Mouse (Mus musculus): ENCODE results near the gene Abhd14b. TPM values are rescaled to one million over a fixed set of nuclear protein-coding genes. Genes with fewer than 3 reads are reported as not detected.

Gene Abhd14b
- total RNA-seq, 2 experiments from 2014 or later = 13.9 to 17.0 TPM

GRCm38 (mm10) chr9:106501846-106502245 is 54.6 kb downstream of the Abhd14b start:
- no peak for DNase-seq (ENCODE audit: low spot score in 2 of 2)
- no peak overlapping the region for H3K27ac ChIP-seq
- no peak overlapping the region for H3K4me3 ChIP-seq
- no peak for TF ChIP-seq CTCF (conservative IDR thresholded peaks at IDR 0.05)

Other genes starting within 250 kb of the Abhd14b start
- gene Ppm1m, start 247.7 kb upstream of the Abhd14b start, total RNA-seq (2021) = 10 to 100 TPM; 19.4 to 21.8 TPM
- 10 to 100 TPM; 52.4 to 58.9 TPM for gene Twf2, start 244.4 kb upstream of the Abhd14b start, total RNA-seq (2021)
- gene Tlr9, start 224.9 kb upstream of the Abhd14b start, total RNA-seq (2021) = 1 to 10 TPM; 1.4 to 1.5 TPM
- gene Alas1, start 198.8 kb upstream of the Abhd14b start, total RNA-seq (2021) = 100 to 1,000 TPM; 149 to 154 TPM
- gene Poc1a, start 166.4 kb upstream of the Abhd14b start, total RNA-seq (2021) = 10 to 100 TPM in 1 of 2 experiments, 1 to 10 TPM in 1; 8.6 to 14.5 TPM
- 10 to 100 TPM; 81.7 to 93.2 TPM for gene Dusp7, start 78.8 kb upstream of the Abhd14b start, total RNA-seq (2021)
- 100 to 1,000 TPM; 260 to 265 TPM for gene Rpl29, start 18.0 kb upstream of the Abhd14b start, total RNA-seq (2021)
- 10 to 100 TPM; 15.5 to 16.1 TPM for gene Acy1, start 9.1 kb upstream of the Abhd14b start, total RNA-seq (2021)
- gene Abhd14a, start 219 bp downstream of the Abhd14b start, total RNA-seq (2021) = 10 to 100 TPM; 39.0 to 39.4 TPM
- gene Pcbp4, start 5.8 kb downstream of the Abhd14b start, total RNA-seq (2021) = 100 to 1,000 TPM; 187 to 205 TPM
- 10 to 100 TPM; 11.6 to 12.4 TPM for gene Gpr62, start 18.5 kb downstream of the Abhd14b start, total RNA-seq (2021)
- gene Rrp9, start 28.5 kb downstream of the Abhd14b start, total RNA-seq (2021) = 10 to 100 TPM; 35.4 to 36.6 TPM
- gene Parp3, start 29.5 kb downstream of the Abhd14b start, total RNA-seq (2021) = 1 to 10 TPM; 3.0 to 3.7 TPM
- gene Iqcf1, start 52.5 kb downstream of the Abhd14b start, total RNA-seq (2021) = not detected
- not detected for gene Iqcf5, start 67.1 kb downstream of the Abhd14b start, total RNA-seq (2021)
- not detected for gene Iqcf3, start 114.2 kb downstream of the Abhd14b start, total RNA-seq (2021)
- not detected for gene Iqcf4, start 123.5 kb downstream of the Abhd14b start, total RNA-seq (2021)
- gene Iqcf6, start 179.1 kb downstream of the Abhd14b start, total RNA-seq (2021) = not detected
- 10 to 100 TPM; 76.8 to 82.2 TPM for gene Grm2, start 208.6 kb downstream of the Abhd14b start, total RNA-seq (2021)
- gene Tex264, start 238.5 kb downstream of the Abhd14b start, total RNA-seq (2021) = 10 to 100 TPM; 85.0 to 99.3 TPM